Comparison of ENCODE assay signal across 9 mouse cellular contexts in the genomic region with DNA sequence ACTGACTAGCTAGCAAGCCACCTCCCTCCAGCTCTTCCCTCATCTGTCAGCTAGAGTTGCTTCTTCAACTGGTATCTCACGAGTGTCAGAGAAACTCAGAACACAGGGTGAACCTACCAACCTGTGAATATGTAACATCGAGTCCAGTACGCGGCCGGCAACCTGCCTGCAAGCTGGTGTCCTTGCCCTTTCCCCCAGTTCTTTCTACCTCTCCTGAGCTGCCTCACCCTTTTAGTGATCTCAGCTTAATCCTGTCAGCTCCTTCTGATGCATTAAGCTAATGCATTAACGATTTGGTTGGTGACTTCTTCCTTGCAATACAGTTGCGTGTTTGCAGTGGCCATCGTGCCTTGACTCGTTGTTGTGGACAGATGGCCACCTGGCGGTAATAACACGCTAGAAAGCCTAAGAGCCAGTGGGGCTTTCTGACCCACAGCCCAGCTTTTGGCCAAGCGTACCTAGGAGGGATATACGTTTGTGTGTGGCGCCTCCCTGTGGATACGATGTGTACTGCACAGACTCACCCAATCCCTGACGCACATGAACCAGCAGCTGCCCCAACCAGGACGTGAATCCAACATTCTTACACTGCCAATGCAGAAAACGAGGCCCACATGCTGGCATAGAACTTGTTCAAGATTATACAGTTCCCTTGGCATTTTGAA. TPM values are rescaled to one million over a fixed set of nuclear protein-coding genes. Genes with fewer than 3 reads are reported as not detected.
DNase-seq lines count a peak whose midpoint lies in the region; ATAC-seq and TF ChIP-seq lines count a peak whose summit lies in the region.
"Had no signal": no experiment of that assay in that cellular context is flagged by ENCODE, and none has a peak within 500 bp of the region (broad histone marks: within the 10 kb centered on the region; RNA-seq: fewer than 3 reads in every experiment).

No protein-coding gene starts in this region.

- H3K4me3 ChIP-seq in C2C12 (ENCODE audit: insufficient read depth, poor library complexity, severe bottlenecking): no peak overlapping the region
- no peak overlapping the region for H3K4me3 ChIP-seq in embryonic facial prominence, embryonic 14.5 days (ENCODE audit: low read depth, low read length)
- H3K4me3 ChIP-seq in heart, embryonic 15.5 days: no peak overlapping the region
- H3K4me3 ChIP-seq in olfactory bulb, adult 2 months (ENCODE audit: insufficient read depth, low read depth, low read length): peak overlapping the region; percentile 16; the same call in 1 of the 2 replicates
- H3K4me3 ChIP-seq: embryonic facial prominence, embryonic 15.5 days had no signal

- H3K79me2 ChIP-seq in C2C12 (ENCODE audit: control insufficient read depth, insufficient read depth): no peaks in the 10 kb centered on the region

- H3K27me3 ChIP-seq in C2C12 (ENCODE audit: control insufficient read depth, insufficient read depth, insufficient read length): peaks cover 22% of the 10 kb centered on the region
- H3K27me3 ChIP-seq in embryonic facial prominence, embryonic 14.5 days (replicated peaks; ENCODE audit: control insufficient read depth, insufficient read depth, low read length): 0 out of 2 replicates have a peak, but pooled peaks cover 3% of the 10 kb centered on the region
- H3K27me3 ChIP-seq in heart, embryonic 15.5 days: no peaks in the 10 kb centered on the region
- H3K27me3 ChIP-seq: embryonic facial prominence, embryonic 15.5 days had no signal

- no peak overlapping the region for H3K9ac ChIP-seq in embryonic facial prominence, embryonic 14.5 days (ENCODE audit: low read depth, low read length)
- H3K9ac ChIP-seq in heart, embryonic 15.5 days: no peak overlapping the region
- H3K9ac ChIP-seq: embryonic facial prominence, embryonic 15.5 days had no signal

- no peak for TF ChIP-seq POLR2A in olfactory bulb, adult 2 months (IDR thresholded peaks at IDR 0.05; ENCODE audit: insufficient read depth, low read depth, low read length)

- TF ChIP-seq CTCF in C2C12 (IDR thresholded peaks at IDR 0.05; ENCODE audit: control insufficient read depth, insufficient read depth, insufficient read length): peak; percentile 88
- TF ChIP-seq CTCF in olfactory bulb, adult 2 months (IDR thresholded peaks at IDR 0.05; ENCODE audit: insufficient read depth, low read depth, low read length): peak; percentile 83

- WGBS in embryonic facial prominence, embryonic 14.5 days: 26% methylated on average over 18 of the region's 18 CpGs
- WGBS in heart, embryonic 15.5 days: 22% methylated on average over 18 of the region's 18 CpGs
- 22% methylated on average over 18 of the region's 18 CpGs for WGBS in olfactory bulb, adult 2 months

- peak; percentile 82 to 83 for DNase-seq in adrenal gland, postnatal 36 days
- DNase-seq in embryonic facial prominence, embryonic 14.5 days (ENCODE audit: low spot score): peak; percentile 77
- peak; percentile 73 for DNase-seq in kidney, postnatal 14 days
- peak; percentile 46 to 59 for DNase-seq in lung, adult 18-20 months
- DNase-seq in testis, postnatal 14 days (ENCODE audit: low spot score): peak; percentile 70

- no peak overlapping the region for H3K4me2 ChIP-seq in embryonic facial prominence, embryonic 14.5 days (ENCODE audit: low read depth, low read length)
- H3K4me2 ChIP-seq in heart, embryonic 15.5 days: 0 out of 2 replicates have a peak overlapping the region, but pooled peaks have one; percentile 26
- H3K4me2 ChIP-seq: embryonic facial prominence, embryonic 15.5 days had no signal

- H3K79me3 ChIP-seq in C2C12 (ENCODE audit: low read depth): no peaks in the 10 kb centered on the region

- no peaks in the 10 kb centered on the region for H3K9me3 ChIP-seq in embryonic facial prominence, embryonic 14.5 days (ENCODE audit: control insufficient read depth, low read length)
- H3K9me3 ChIP-seq in heart, embryonic 15.5 days (replicated peaks): no peaks in the 10 kb centered on the region
- H3K9me3 ChIP-seq: embryonic facial prominence, embryonic 15.5 days had no signal

- H3K27ac ChIP-seq in embryonic facial prominence, embryonic 14.5 days (replicated peaks; ENCODE audit: low read depth, low read length): no peak overlapping the region
- no peak overlapping the region for H3K27ac ChIP-seq in heart, embryonic 15.5 days
- no peak overlapping the region for H3K27ac ChIP-seq in olfactory bulb, adult 2 months (ENCODE audit: insufficient read depth, low read depth, low read length)
- H3K27ac ChIP-seq: embryonic facial prominence, embryonic 15.5 days had no signal

- no peaks in the 10 kb centered on the region for H3K36me3 ChIP-seq in C2C12 (ENCODE audit: control insufficient read depth, insufficient read depth)
- no peaks in the 10 kb centered on the region for H3K36me3 ChIP-seq in embryonic facial prominence, embryonic 14.5 days (ENCODE audit: control insufficient read depth, insufficient read depth, low read length)
- no peaks in the 10 kb centered on the region for H3K36me3 ChIP-seq in heart, embryonic 15.5 days
- H3K36me3 ChIP-seq: embryonic facial prominence, embryonic 15.5 days had no signal

- peak; percentile 69; the same call in 1 of the 2 replicates for ATAC-seq in embryonic facial prominence, embryonic 14.5 days (ENCODE audit: low read depth)
- ATAC-seq in heart, embryonic 15.5 days (replicated peaks; ENCODE audit: insufficient number of reproducible peaks, insufficient read depth, low FRiP score, low read depth): no peak

- no peak overlapping the region for H3ac ChIP-seq in C2C12 (ENCODE audit: control insufficient read depth, insufficient read length, low read depth)

- H3K4me1 ChIP-seq in embryonic facial prominence, embryonic 14.5 days (ENCODE audit: control insufficient read depth, insufficient read depth, low read length): no peaks in the 10 kb centered on the region
- H3K4me1 ChIP-seq in heart, embryonic 15.5 days (replicated peaks): 0 out of 2 replicates have a peak, but pooled peaks cover 2% of the 10 kb centered on the region
- peaks cover 6% of the 10 kb centered on the region; the same call in 1 of the 2 replicates for H3K4me1 ChIP-seq in olfactory bulb, adult 2 months (ENCODE audit: control insufficient read depth, insufficient read depth, low read length)
- H3K4me1 ChIP-seq: embryonic facial prominence, embryonic 15.5 days had no signal

TF ChIP-seq in C2C12, 6 proteins besides CTCF, POLR2A, EP300 and RAD21:
- TF ChIP-seq CEBPB (IDR thresholded peaks at IDR 0.05; ENCODE audit: low read depth): no peak
- TF ChIP-seq MYOG (IDR thresholded peaks at IDR 0.05; ENCODE audit: control insufficient read depth, extremely low read depth, insufficient read length): no peak
- no peak for TF ChIP-seq MYOD1 (IDR thresholded peaks at IDR 0.05; ENCODE audit: control insufficient read depth, insufficient read length, low read depth)
- no peak for TF ChIP-seq FOSL1 (IDR thresholded peaks at IDR 0.05; ENCODE audit: insufficient read depth, low read length, poor library complexity, severe bottlenecking)
- no peak for TF ChIP-seq MAX (IDR thresholded peaks at IDR 0.05)
- TF ChIP-seq USF1 (IDR thresholded peaks at IDR 0.05; ENCODE audit: low read depth): no peak

RNA-seq across cellular contexts. Expression of gene Mrps11, which starts 16.8 kb away (rescaled TPM):
- polyA plus RNA-seq in C2C12 (2012; fragmentation: generic; extraction: Trizol): 95.6 TPM
- total RNA-seq in adrenal gland, postnatal 36 days (2021): 100 to 1,000 TPM in 1 of 2 experiments, 10 to 100 TPM in 1; 95.7 to 122 TPM
- polyA plus RNA-seq in embryonic facial prominence, embryonic 14.5 days (2014; fragmentation: Nextera tagmentation; extraction: Ambion mirVana): 59.2 and 66.2 TPM in 2 replicates
- polyA plus RNA-seq in heart, embryonic 15.5 days (2015; fragmentation: Nextera tagmentation; extraction: Ambion mirVana): 48.0 and 53.9 TPM in 2 replicates
- not detected in 2 replicates for polyA plus RNA-seq in olfactory bulb, adult 2 months (2012; ENCODE audit: insufficient read depth, insufficient read length, low replicate concordance, missing spikeins)

RNA-seq across cellular contexts. Expression of gene Mrpl46, which starts 17.2 kb away (rescaled TPM):
- polyA plus RNA-seq in C2C12 (2012; fragmentation: generic; extraction: Trizol): 32.4 TPM
- total RNA-seq in adrenal gland, postnatal 36 days (2021): 10 to 100 TPM; 37.2 to 41.0 TPM
- 57.3 and 57.5 TPM in 2 replicates for polyA plus RNA-seq in embryonic facial prominence, embryonic 14.5 days (2014; fragmentation: Nextera tagmentation; extraction: Ambion mirVana)
- polyA plus RNA-seq in heart, embryonic 15.5 days (2015; fragmentation: Nextera tagmentation; extraction: Ambion mirVana): 53.1 and 56.4 TPM in 2 replicates
- not detected in 2 replicates for polyA plus RNA-seq in olfactory bulb, adult 2 months (2012; ENCODE audit: insufficient read depth, insufficient read length, low replicate concordance, missing spikeins)

RNA-seq across cellular contexts. Expression of gene Ntrk3, which starts 28.3 kb away (rescaled TPM):
- polyA plus RNA-seq in C2C12 (2012; fragmentation: generic; extraction: Trizol): 0.04 TPM
- total RNA-seq in adrenal gland, postnatal 36 days (2021): 10 to 100 TPM; 19.8 to 37.4 TPM
- 8.2 and 10.5 TPM in 2 replicates for polyA plus RNA-seq in embryonic facial prominence, embryonic 14.5 days (2014; fragmentation: Nextera tagmentation; extraction: Ambion mirVana)
- polyA plus RNA-seq in heart, embryonic 15.5 days (2015; fragmentation: Nextera tagmentation; extraction: Ambion mirVana): 1.6 and 2.9 TPM in 2 replicates
- 50.1 TPM in 1 of 2 replicates, not detected in the other for polyA plus RNA-seq in olfactory bulb, adult 2 months (2012; ENCODE audit: insufficient read depth, insufficient read length, low replicate concordance, missing spikeins)

Comparison
In these comparisons a context has a peak if more than half of its experiments do, and no peak if none do; other contexts are left out.
1. RNA of gene Mrps11, which starts 16.8 kb away (polyA plus RNA-seq): 95.6 TPM in C2C12 (single experiment), 59.2 to 66.2 TPM in embryonic facial prominence, embryonic 14.5 days and 48.0 to 53.9 TPM in heart, embryonic 15.5 days; not detected in olfactory bulb, adult 2 months; every median in the first group is over 10 times any median in the second.
2. RNA of gene Mrpl46, which starts 17.2 kb away (polyA plus RNA-seq): 57.3 to 57.5 TPM in embryonic facial prominence, embryonic 14.5 days, 53.1 to 56.4 TPM in heart, embryonic 15.5 days and 32.4 TPM in C2C12 (single experiment); not detected in olfactory bulb, adult 2 months; every median in the first group is over 10 times any median in the second.
3. Peak in every context shown above with its lines, with median percentiles within 50 percentile points of each other: DNase-seq.